Mouse (Mus musculus) cerebellum, adult 2 months (tissue): ENCODE data around the gene Tmem14c. TPM values are rescaled to one million over a fixed set of nuclear protein-coding genes. Genes with fewer than 3 reads are reported as not detected.

Experiments
- DNase-seq, 2 experiments: peaks; one replicate each; pipeline ENCODE4 v3.0.0; 2021
- H3K27ac ChIP-seq: fragments of 200-500 bp; 2 replicates; pipeline ENCODE4 v1.5.1; 2012; ENCODE audit warnings: low read length, control low read depth, inconsistent platforms; ENCODE audit not compliant: insufficient read depth
- H3K27me3 ChIP-seq: fragments of 200-500 bp; 2 replicates; pipeline ENCODE4 v1.6.1; 2012; ENCODE audit warnings: inconsistent platforms, mild to moderate bottlenecking, low read length, moderate library complexity; ENCODE audit not compliant: control insufficient read depth, insufficient read depth
- H3K4me1 ChIP-seq: fragments of 200-500 bp; 2 replicates; pipeline ENCODE4 v1.6.1; 2011; ENCODE audit warnings: low read length; ENCODE audit not compliant: control insufficient read depth, insufficient read depth
- H3K4me3 ChIP-seq: fragments of 200-500 bp; replicated peaks from 2 replicates; pipeline ENCODE3; 2011; ENCODE audit warnings: mild to moderate bottlenecking, low read depth, low read length, control low read depth; ENCODE audit not compliant: insufficient read depth
- CTCF ChIP-seq: fragments of 200-500 bp; IDR thresholded peaks from 2 replicates; pipeline ENCODE4 v1.5.1; 2011; ENCODE audit warnings: low read depth, mild to moderate bottlenecking, control low read depth, low read length, moderate library complexity, borderline replicate concordance; ENCODE audit not compliant: insufficient read depth
- POLR2A ChIP-seq: fragments of 200-500 bp; IDR thresholded peaks from 2 replicates; pipeline ENCODE4 v1.6.1; 2011; ENCODE audit warnings: low read length, control low read depth, borderline replicate concordance; ENCODE audit not compliant: insufficient read depth
- WGBS: fragments of 180-500 bp; shearing (Covaris S2); methylation state at CpG from one replicate; pipeline ENCODE4 v1.1.7; 2018; 5-methylcytosine and 5-hydroxymethylcytosine counted together
- polyA plus RNA-seq: library from polyadenylated mRNA; depleted of rRNA; stranded (reverse); fragments of >200 nt; gene quantifications from 2 replicates; pipeline ENCODE4 v1.2.3, GENCODE M21; 2012

The Tmem14c gene
- polyA plus RNA-seq, 1 experiment: 62.7 TPM

GRCm38 (mm10) chr13:41017832-41018231, 1.7 kb downstream of the Tmem14c start:
- Histone ChIP-seq H3K27ac (no peak overlapping the region), H3K4me3 (no peak overlapping the region), H3K27me3 (no peaks in the 10 kb centered on the region), H3K4me1 (peaks cover 10% of the 10 kb centered on the region)
- DNase-seq: no peak
- WGBS: 78% methylated on average over 4 of the region's 4 CpGs
- TF ChIP-seq POLR2A: no peak
- no peak for TF ChIP-seq CTCF

DNA sequence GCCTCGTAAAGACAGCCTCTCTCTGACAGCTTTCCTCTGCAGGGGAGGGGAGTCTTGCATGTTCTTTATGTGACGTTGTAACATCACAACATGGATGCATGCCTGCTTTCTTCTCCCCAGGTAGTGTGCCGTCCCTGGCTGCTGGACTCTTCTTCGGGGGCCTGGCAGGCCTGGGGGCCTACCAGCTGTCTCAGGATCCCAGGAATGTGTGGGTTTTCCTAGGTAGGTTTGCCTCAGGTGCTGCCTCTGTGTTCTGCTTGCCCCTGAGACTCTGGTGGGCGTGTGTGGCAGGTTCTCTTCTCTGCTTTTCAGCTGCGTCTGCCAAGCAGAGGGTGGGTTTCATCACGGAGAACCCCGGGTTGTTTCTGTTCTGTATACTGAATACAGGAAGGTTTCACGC, 2.1 kb downstream of the Tmem14c start:
- no peak overlapping the region for H3K27ac ChIP-seq
- TF ChIP-seq POLR2A (no peak), CTCF (no peak)
- whole genome bisulfite sequencing: 87% methylated on average over 9 of the region's 9 CpGs

GRCm38 (mm10) chr13:41018756-41019591, 2.9 kb downstream of the Tmem14c start:
- Histone ChIP-seq H3K4me3 (no peak overlapping the region), H3K27ac (no peak overlapping the region), H3K4me1 (peaks cover 10% of the 10 kb centered on the region), H3K27me3 (no peaks in the 10 kb centered on the region)
- DNase-seq: no peak
- TF ChIP-seq POLR2A (no peak), CTCF (no peak)
- 90% methylated on average over 13 of the region's 13 CpGs for WGBS

More for the DNA sequence above, 2.1 kb downstream of the Tmem14c start:
- no peak for DNase-seq
- no peak overlapping the region for H3K4me3 ChIP-seq
- H3K27me3 ChIP-seq: no peaks in the 10 kb centered on the region
- H3K4me1 ChIP-seq: peaks cover 10% of the 10 kb centered on the region

DNA sequence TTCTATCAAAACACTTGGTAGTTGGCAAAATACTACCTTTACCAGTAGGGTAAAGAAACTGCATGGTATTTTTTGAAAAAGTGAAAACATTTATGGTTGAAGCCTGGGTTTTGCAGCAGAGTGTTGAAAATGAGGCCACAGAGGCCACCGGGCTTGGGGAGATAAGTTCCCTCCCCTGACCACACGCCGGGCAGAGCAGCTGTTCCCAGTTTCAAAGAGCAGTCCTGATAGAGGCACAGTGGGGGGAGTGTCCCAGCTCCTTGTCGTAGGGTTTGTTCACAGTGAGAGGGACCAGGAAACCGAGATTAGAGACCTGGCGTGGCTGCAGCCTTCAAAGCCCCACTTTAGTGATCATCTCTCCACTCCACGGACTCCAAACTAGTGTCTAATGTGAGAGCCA, 4.4 kb downstream of the Tmem14c start:
- no peak for DNase-seq
- Histone ChIP-seq H3K27me3 (no peaks in the 10 kb centered on the region), H3K4me1 (peaks cover 7% of the 10 kb centered on the region), H3K4me3 (no peak overlapping the region), H3K27ac (no peak overlapping the region)
- WGBS: 56% methylated on average over 7 of the region's 7 CpGs
- no peak for TF ChIP-seq POLR2A
- TF ChIP-seq CTCF: no peak

- no peak for DNase-seq
- WGBS: 82% methylated on average over 6 of the region's 6 CpGs
- no peak for TF ChIP-seq POLR2A
- TF ChIP-seq CTCF: no peak
- Histone ChIP-seq H3K4me1 (peaks cover 7% of the 10 kb centered on the region), H3K4me3 (no peak overlapping the region), H3K27me3 (no peaks in the 10 kb centered on the region), H3K27ac (no peak overlapping the region)
Observed at GRCm38 (mm10) chr13:41021607-41022006, 5.5 kb downstream of the Tmem14c start.

DNA sequence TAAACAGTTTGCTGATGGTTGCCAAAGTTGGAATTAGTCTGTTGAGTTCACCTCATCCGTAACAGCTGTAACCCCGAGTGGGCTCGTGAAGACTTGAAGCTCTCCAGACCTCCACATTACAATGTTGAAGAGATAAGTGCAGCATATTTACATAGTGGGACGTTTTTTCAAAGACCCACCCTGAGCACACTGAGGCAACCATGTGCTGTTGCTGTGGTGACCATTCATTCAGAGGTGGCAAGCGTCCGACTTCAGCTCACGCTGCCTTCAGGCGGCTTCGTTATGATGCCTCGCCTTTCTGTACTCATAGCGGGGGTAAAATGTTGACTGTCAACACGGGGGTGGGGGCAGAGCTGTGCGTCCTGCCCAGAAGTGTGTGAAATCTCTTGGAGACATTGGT, 6.0 kb downstream of the Tmem14c start:
- Histone ChIP-seq H3K27me3 (no peaks in the 10 kb centered on the region), H3K4me1 (peaks cover 4% of the 10 kb centered on the region), H3K27ac (no peak overlapping the region), H3K4me3 (no peak overlapping the region)
- TF ChIP-seq CTCF (no peak), POLR2A (no peak)
- DNase-seq: no peak
- 72% methylated on average over 13 of the region's 13 CpGs for WGBS

GRCm38 (mm10) chr13:41030098-41030497, 14.0 kb downstream of the Tmem14c start:
- DNase-seq: no peak
- H3K4me1 ChIP-seq: no peaks in the 10 kb centered on the region
- no peak overlapping the region for H3K4me3 ChIP-seq
- no peaks in the 10 kb centered on the region for H3K27me3 ChIP-seq
- 75% methylated on average over 5 of the region's 5 CpGs for WGBS
- no peak overlapping the region for H3K27ac ChIP-seq
- TF ChIP-seq CTCF (no peak), POLR2A (no peak)

DNA sequence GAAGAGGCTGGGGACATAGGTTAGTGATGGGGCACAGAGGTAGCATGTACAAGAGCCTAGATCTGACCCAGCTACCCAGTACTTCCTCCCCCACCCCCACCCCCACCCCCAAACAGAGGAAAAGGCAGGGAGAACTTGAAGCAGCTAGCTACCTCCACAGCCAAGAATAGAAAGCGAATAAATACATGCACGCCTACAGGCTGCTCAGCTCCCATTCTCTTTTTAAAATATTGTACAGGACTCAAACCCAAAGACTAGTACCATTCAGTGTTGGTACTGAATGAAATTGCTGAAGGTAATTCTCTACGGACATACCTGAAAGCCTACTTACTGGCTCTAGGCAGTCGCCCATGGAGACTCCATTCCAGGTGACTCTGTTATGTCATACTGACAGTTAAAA, 26.4 kb downstream of the Tmem14c start:
- no peak overlapping the region for H3K4me3 ChIP-seq
- H3K27me3 ChIP-seq: no peaks in the 10 kb centered on the region
- TF ChIP-seq POLR2A: no peak
- no peak for TF ChIP-seq CTCF
- H3K4me1 ChIP-seq: no peaks in the 10 kb centered on the region
- DNase-seq: no peak
- no peak overlapping the region for H3K27ac ChIP-seq
- WGBS: 96% methylated on average over 4 of the region's 4 CpGs
